Mouse (Mus musculus): ENCODE results near the gene Zdhhc17. TPM values are rescaled to one million over a fixed set of nuclear protein-coding genes. Genes with fewer than 3 reads are reported as not detected.

The Zdhhc17 gene
- polyA plus RNA-seq, 1 experiment: 83.2 TPM

- Histone ChIP-seq H3K4me1 (ENCODE audit: control insufficient read depth, insufficient read depth, low read length) (no peaks in the 10 kb centered on the region), H3K27ac (ENCODE audit: insufficient read depth, low read length) (no peak overlapping the region), H3K4me3 (ENCODE audit: insufficient read depth, low read length) (no peak overlapping the region)
- TF ChIP-seq POLR2A (IDR thresholded peaks at IDR 0.05; ENCODE audit: extremely low read depth, insufficient read depth, low read length): no peak
- no peak for TF ChIP-seq CTCF (IDR thresholded peaks at IDR 0.05; ENCODE audit: extremely low read depth, insufficient read depth, low read length)
Observed at GRCm38 (mm10) chr10:110971998-110972397, 37.9 kb downstream of the Zdhhc17 start.

GRCm38 (mm10) chr10:110971483-110971882 is 38.5 kb downstream of the Zdhhc17 start:
- H3K27ac ChIP-seq (ENCODE audit: insufficient read depth, low read length): no peak overlapping the region
- no peak overlapping the region for H3K4me3 ChIP-seq (ENCODE audit: insufficient read depth, low read length)
- no peak for TF ChIP-seq POLR2A (IDR thresholded peaks at IDR 0.05; ENCODE audit: extremely low read depth, insufficient read depth, low read length)
- TF ChIP-seq CTCF (IDR thresholded peaks at IDR 0.05; ENCODE audit: extremely low read depth, insufficient read depth, low read length): no peak
- no peaks in the 10 kb centered on the region for H3K4me1 ChIP-seq (ENCODE audit: control insufficient read depth, insufficient read depth, low read length)

- Histone ChIP-seq H3K27ac (ENCODE audit: insufficient read depth, low read length) (no peak overlapping the region), H3K4me3 (ENCODE audit: insufficient read depth, low read length) (no peak overlapping the region), H3K4me1 (ENCODE audit: control insufficient read depth, insufficient read depth, low read length) (no peaks in the 10 kb centered on the region)
- TF ChIP-seq CTCF (IDR thresholded peaks at IDR 0.05; ENCODE audit: extremely low read depth, insufficient read depth, low read length) (no peak), POLR2A (IDR thresholded peaks at IDR 0.05; ENCODE audit: extremely low read depth, insufficient read depth, low read length) (no peak)
Observed at GRCm38 (mm10) chr10:110971044-110971443, 38.9 kb downstream of the Zdhhc17 start.

GRCm38 (mm10) chr10:110962172-110962571 is 47.8 kb downstream of the Zdhhc17 start:
- no peaks in the 10 kb centered on the region for H3K4me1 ChIP-seq (ENCODE audit: control insufficient read depth, insufficient read depth, low read length)
- peak; percentile 24; the same call in 1 of the 2 replicates for TF ChIP-seq CTCF (IDR thresholded peaks at IDR 0.05; ENCODE audit: extremely low read depth, insufficient read depth, low read length)
- no peak for TF ChIP-seq POLR2A (IDR thresholded peaks at IDR 0.05; ENCODE audit: extremely low read depth, insufficient read depth, low read length)
- H3K4me3 ChIP-seq (ENCODE audit: insufficient read depth, low read length): no peak overlapping the region
- H3K27ac ChIP-seq (ENCODE audit: insufficient read depth, low read length): no peak overlapping the region

GRCm38 (mm10) chr10:110960841-110961240 is 49.1 kb downstream of the Zdhhc17 start:
- Histone ChIP-seq H3K27ac (ENCODE audit: insufficient read depth, low read length) (no peak overlapping the region), H3K4me3 (ENCODE audit: insufficient read depth, low read length) (no peak overlapping the region), H3K4me1 (ENCODE audit: control insufficient read depth, insufficient read depth, low read length) (no peaks in the 10 kb centered on the region)
- TF ChIP-seq CTCF (IDR thresholded peaks at IDR 0.05; ENCODE audit: extremely low read depth, insufficient read depth, low read length) (no peak), POLR2A (IDR thresholded peaks at IDR 0.05; ENCODE audit: extremely low read depth, insufficient read depth, low read length) (no peak)

GRCm38 (mm10) chr10:110959781-110960180 is 50.2 kb downstream of the Zdhhc17 start:
- H3K4me3 ChIP-seq (ENCODE audit: insufficient read depth, low read length): no peak overlapping the region
- H3K27ac ChIP-seq (ENCODE audit: insufficient read depth, low read length): no peak overlapping the region
- no peaks in the 10 kb centered on the region for H3K4me1 ChIP-seq (ENCODE audit: control insufficient read depth, insufficient read depth, low read length)
- no peak for TF ChIP-seq CTCF (IDR thresholded peaks at IDR 0.05; ENCODE audit: extremely low read depth, insufficient read depth, low read length)
- peak; percentile 32; the same call in 1 of the 2 replicates for TF ChIP-seq POLR2A (IDR thresholded peaks at IDR 0.05; ENCODE audit: extremely low read depth, insufficient read depth, low read length)

- Histone ChIP-seq H3K4me3 (ENCODE audit: insufficient read depth, low read length) (no peak overlapping the region), H3K27ac (ENCODE audit: insufficient read depth, low read length) (no peak overlapping the region)
- TF ChIP-seq CTCF (IDR thresholded peaks at IDR 0.05; ENCODE audit: extremely low read depth, insufficient read depth, low read length) (no peak), POLR2A (IDR thresholded peaks at IDR 0.05; ENCODE audit: extremely low read depth, insufficient read depth, low read length) (no peak)
Observed at GRCm38 (mm10) chr10:110958879-110959278, 51.1 kb downstream of the Zdhhc17 start.

GRCm38 (mm10) chr10:110952937-110953451 is 56.9 kb downstream of the Zdhhc17 start:
- no peaks in the 10 kb centered on the region; the same call in 1 of the 2 replicates for H3K4me1 ChIP-seq (ENCODE audit: control insufficient read depth, insufficient read depth, low read length)
- H3K4me3 ChIP-seq (ENCODE audit: insufficient read depth, low read length): no peak overlapping the region
- H3K27ac ChIP-seq (ENCODE audit: insufficient read depth, low read length): no peak overlapping the region
- TF ChIP-seq CTCF (IDR thresholded peaks at IDR 0.05; ENCODE audit: extremely low read depth, insufficient read depth, low read length) (no peak), POLR2A (IDR thresholded peaks at IDR 0.05; ENCODE audit: extremely low read depth, insufficient read depth, low read length) (no peak)

More at GRCm38 (mm10) chr10:110958879-110959278, 51.1 kb downstream of the Zdhhc17 start:
- H3K4me1 ChIP-seq (ENCODE audit: control insufficient read depth, insufficient read depth, low read length): no peaks in the 10 kb centered on the region

- H3K27ac ChIP-seq (ENCODE audit: insufficient read depth, low read length): no peak overlapping the region
- TF ChIP-seq CTCF (IDR thresholded peaks at IDR 0.05; ENCODE audit: extremely low read depth, insufficient read depth, low read length): no peak
- TF ChIP-seq POLR2A (IDR thresholded peaks at IDR 0.05; ENCODE audit: extremely low read depth, insufficient read depth, low read length): no peak
Observed at GRCm38 (mm10) chr10:110952271-110952670, 57.7 kb downstream of the Zdhhc17 start.

GRCm38 (mm10) chr10:110951748-110952147 is 58.2 kb downstream of the Zdhhc17 start:
- Histone ChIP-seq H3K27ac (ENCODE audit: insufficient read depth, low read length) (no peak overlapping the region), H3K4me1 (ENCODE audit: control insufficient read depth, insufficient read depth, low read length) (no peaks in the 10 kb centered on the region; the same call in 1 of the 2 replicates), H3K4me3 (ENCODE audit: insufficient read depth, low read length) (no peak overlapping the region)
- TF ChIP-seq CTCF (IDR thresholded peaks at IDR 0.05; ENCODE audit: extremely low read depth, insufficient read depth, low read length): no peak
- no peak for TF ChIP-seq POLR2A (IDR thresholded peaks at IDR 0.05; ENCODE audit: extremely low read depth, insufficient read depth, low read length)

More at GRCm38 (mm10) chr10:110952271-110952670, 57.7 kb downstream of the Zdhhc17 start:
- Histone ChIP-seq H3K4me3 (ENCODE audit: insufficient read depth, low read length) (no peak overlapping the region), H3K4me1 (ENCODE audit: control insufficient read depth, insufficient read depth, low read length) (no peaks in the 10 kb centered on the region; the same call in 1 of the 2 replicates)
